Mouse (Mus musculus) lung, postnatal 0 days (tissue): Measurements from ENCODE around the gene 9330159F19Rik. TPM values are rescaled to one million over a fixed set of nuclear protein-coding genes. Genes with fewer than 3 reads are reported as not detected.
A peak's percentile ranks its signal among the peaks of the same experiment; 100 is the strongest.

Experiments
- ATAC-seq: fragments of 200-750 bp; cut with Nextera tagmentation; 2 replicates; pipeline ENCODE4 v1.8.0; 2017; ENCODE audit warnings: moderate library complexity
- DNase-seq: peaks from one replicate; pipeline ENCODE4 v3.0.0-alpha.2; 2016; ENCODE audit warnings: low spot score
- H3K27ac ChIP-seq: fragments of 300-500 bp; sonication (generic); 2 replicates; pipeline ENCODE4 v1.5.1; 2014; ENCODE audit warnings: antibody characterized with exemption, mild to moderate bottlenecking, low read length, mixed read lengths
- H3K27me3 ChIP-seq: fragments of 300-500 bp; sonication (generic); replicated peaks from 2 replicates; pipeline ENCODE4 v1.6.1; 2014; ENCODE audit warnings: low read length, mixed read lengths; ENCODE audit not compliant: insufficient read depth
- H3K36me3 ChIP-seq: fragments of 300-500 bp; sonication (generic); 2 replicates; pipeline ENCODE4 v1.6.1; 2014; ENCODE audit warnings: low read length, mixed read lengths; ENCODE audit not compliant: insufficient read depth
- H3K4me1 ChIP-seq: fragments of 300-500 bp; sonication (generic); 2 replicates; pipeline ENCODE4 v1.6.1; 2014; ENCODE audit warnings: antibody characterized with exemption, low read depth, low read length, mixed read lengths; ENCODE audit not compliant: insufficient read depth
- H3K4me2 ChIP-seq: fragments of 300-500 bp; sonication (generic); replicated peaks from 2 replicates; pipeline ENCODE4 v1.6.1; 2014; ENCODE audit warnings: low read depth, mild to moderate bottlenecking, low read length, moderate library complexity, mixed read lengths
- H3K4me3 ChIP-seq: fragments of 300-500 bp; sonication (generic); 2 replicates; pipeline ENCODE4 v1.5.1; 2014; ENCODE audit warnings: low read depth, low read length
- H3K9ac ChIP-seq: fragments of 300-500 bp; sonication (generic); replicated peaks from 2 replicates; pipeline ENCODE4 v1.6.1; 2014; ENCODE audit warnings: low read depth, mild to moderate bottlenecking
- H3K9me3 ChIP-seq: fragments of 300-500 bp; sonication (generic); 2 replicates; pipeline ENCODE4 v1.6.1; 2016; ENCODE audit warnings: low read length, mixed read lengths
- CTCF ChIP-seq: IDR thresholded peaks from 2 replicates; pipeline ENCODE4 v1.5.1; 2016; ENCODE audit warnings: antibody characterized with exemption, mild to moderate bottlenecking
- EP300 ChIP-seq: IDR thresholded peaks from 2 replicates; pipeline ENCODE4 v1.6.1; 2016; ENCODE audit warnings: antibody characterized with exemption, mild to moderate bottlenecking, control low read depth
- WGBS: fragments of 180-500 bp; shearing (Covaris S2); extraction: QIAGEN DNeasy Blood & Tissue Kit; methylation state at CpG from one replicate; pipeline ENCODE4 v1.1.7; 2014; 5-methylcytosine and 5-hydroxymethylcytosine counted together
- polyA plus RNA-seq: library from polyadenylated mRNA; unstranded; fragments of >200 nt; fragmentation: Nextera tagmentation; extraction: Ambion mirVana; gene quantifications from 2 replicates; pipeline ENCODE4 v1.2.1, GENCODE M21; 2015

Gene 9330159F19Rik
- polyA plus RNA-seq, result 0.14 TPM in 1 of 2 replicates, not detected in the other

DNA sequence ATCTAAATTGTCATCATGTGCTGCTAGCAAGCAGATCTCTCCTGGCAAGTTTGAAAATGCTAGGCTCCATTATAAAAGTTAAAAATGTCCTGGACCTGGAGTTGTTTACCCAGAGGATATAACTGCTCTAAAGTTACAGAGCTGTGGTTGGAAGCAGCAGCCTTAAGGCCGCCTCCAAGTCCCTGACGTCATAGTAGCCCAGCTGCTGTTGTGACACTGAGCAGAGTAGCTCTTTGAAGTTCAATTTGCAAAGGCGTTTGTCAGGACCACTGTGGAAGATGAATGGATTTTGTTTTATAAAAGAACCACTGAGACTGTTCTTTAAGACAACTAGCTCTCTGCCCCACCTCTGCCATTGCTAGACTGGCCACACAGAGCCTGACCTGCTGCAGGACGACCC, at the start of gene 9330159F19Rik:
9330159F19Rik (plus strand) TSS at position 154 of the 400 bp plus-strand sequence.
- H3K4me3 ChIP-seq, result no peak within 1 kb of the TSS
- DNase-seq, result peak; percentile 38
- peak; percentile 65; the same call in 1 of the 2 replicates for ATAC-seq
- H3K36me3 ChIP-seq, result no peaks in the 10 kb centered on the region
- H3K27ac ChIP-seq, result no peak within 1 kb of the TSS
- no peaks in the 10 kb centered on the region for H3K9me3 ChIP-seq
- no peak within 1 kb of the TSS for H3K4me2 ChIP-seq
- TF ChIP-seq EP300 (no peak), CTCF (no peak)
- no peaks in the 10 kb centered on the region for H3K27me3 ChIP-seq
- H3K9ac ChIP-seq, result no peak within 1 kb of the TSS
- 9% methylated on average over 4 of the region's 4 CpGs for WGBS
- H3K4me1 ChIP-seq, result no peaks in the 10 kb centered on the region

DNA sequence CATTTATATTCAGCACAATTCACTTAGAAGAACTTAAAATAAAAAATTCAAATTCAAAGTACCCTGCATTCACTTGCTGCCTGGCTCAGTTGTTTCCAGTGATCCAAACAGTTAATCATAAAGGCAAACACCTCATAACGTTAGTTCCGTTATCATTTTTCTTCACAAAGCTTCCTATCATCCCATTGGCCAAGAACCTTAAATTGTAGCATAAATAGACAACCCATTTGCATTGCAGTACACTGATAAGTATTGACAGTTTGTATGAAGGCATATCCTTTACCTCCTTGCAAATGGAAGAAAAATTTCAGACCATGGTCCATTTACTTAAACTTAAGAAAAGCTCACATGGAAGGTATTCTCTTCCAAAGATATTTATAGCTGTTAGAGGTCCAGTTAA, 49.7 kb upstream of the 9330159F19Rik start:
- no peak for ATAC-seq
- H3K4me3 ChIP-seq, result no peak overlapping the region
- H3K9me3 ChIP-seq, result no peaks in the 10 kb centered on the region
- H3K4me1 ChIP-seq, result no peaks in the 10 kb centered on the region
- no peak overlapping the region for H3K27ac ChIP-seq
- no peaks in the 10 kb centered on the region for H3K36me3 ChIP-seq
- 74% methylated on average over 2 of the region's 2 CpGs for WGBS
- no peak for DNase-seq
- TF ChIP-seq CTCF (no peak), EP300 (no peak)
- no peak overlapping the region for H3K9ac ChIP-seq
- no peaks in the 10 kb centered on the region for H3K27me3 ChIP-seq
- H3K4me2 ChIP-seq, result no peak overlapping the region

DNA sequence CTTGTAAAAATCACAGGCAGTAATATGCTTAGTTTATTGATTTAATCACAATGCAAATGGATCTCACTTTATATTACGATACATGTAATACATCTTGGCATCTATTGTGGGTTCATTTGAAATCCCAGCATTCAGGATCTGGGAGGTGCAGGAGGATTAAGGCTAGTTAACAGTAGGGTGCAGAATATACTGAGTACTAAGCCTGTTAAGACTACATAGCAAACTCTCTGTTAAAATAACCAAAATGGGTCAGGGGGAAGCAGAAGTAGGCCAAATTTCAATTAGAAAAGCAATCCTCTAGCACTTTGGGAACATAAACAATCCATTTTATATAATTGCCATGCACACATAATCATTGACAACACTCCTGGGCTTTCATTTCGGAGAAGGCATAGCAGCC, 37.6 kb upstream of the 9330159F19Rik start:
- H3K9me3 ChIP-seq, result no peaks in the 10 kb centered on the region
- no peak overlapping the region for H3K9ac ChIP-seq
- TF ChIP-seq EP300, result no peak
- no peak for TF ChIP-seq CTCF
- no peak overlapping the region for H3K27ac ChIP-seq
- DNase-seq (no peak), ATAC-seq (no peak)
- H3K4me2 ChIP-seq, result no peak overlapping the region
- no peaks in the 10 kb centered on the region for H3K27me3 ChIP-seq
- no peak overlapping the region for H3K4me3 ChIP-seq
- no peaks in the 10 kb centered on the region for H3K36me3 ChIP-seq
- 64% methylated on average over 2 of the region's 2 CpGs for WGBS
- H3K4me1 ChIP-seq, result no peaks in the 10 kb centered on the region

DNA sequence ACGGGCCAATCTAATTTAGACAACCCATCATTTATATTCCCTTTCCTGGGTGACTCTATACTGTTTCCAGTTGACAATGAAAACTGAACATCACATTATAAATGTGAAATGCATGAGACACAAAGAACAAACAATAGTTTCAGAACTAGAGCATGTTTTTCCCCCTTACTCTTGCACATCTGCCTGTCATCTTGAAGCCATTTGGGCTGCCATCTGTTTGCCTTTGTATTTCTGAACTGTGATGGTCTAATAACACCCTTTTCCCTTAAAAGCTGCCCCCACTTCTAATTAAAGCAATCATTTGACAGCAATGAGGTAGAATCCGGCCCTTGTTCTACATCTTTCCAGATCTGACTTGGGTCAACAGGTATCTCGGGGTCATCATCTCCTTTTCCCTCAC, 35.8 kb upstream of the 9330159F19Rik start:
- WGBS, result 78% methylated on average over 3 of the region's 3 CpGs
- no peak for ATAC-seq

DNA sequence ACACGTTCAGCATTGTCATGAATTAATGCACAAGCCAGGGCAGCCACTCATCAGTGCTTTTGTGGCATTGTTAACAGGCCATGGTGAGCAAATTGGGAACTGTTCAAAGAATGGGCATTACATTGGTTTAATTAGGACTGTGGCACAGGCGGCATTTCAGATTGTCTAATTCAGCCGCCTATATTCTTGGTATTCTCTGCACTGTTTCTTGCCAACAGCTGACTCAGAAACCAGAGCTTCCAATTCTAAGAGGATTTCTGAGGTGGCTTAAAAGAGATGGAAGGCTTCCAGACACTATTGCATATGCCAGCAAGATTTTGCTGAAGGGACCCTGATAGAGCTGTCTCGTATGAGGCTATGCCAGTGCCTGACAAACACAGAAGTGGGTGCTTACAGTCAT, 34.5 kb upstream of the 9330159F19Rik start:
- no peak for DNase-seq
- no peak for TF ChIP-seq EP300
- no peak for TF ChIP-seq CTCF
- Histone ChIP-seq H3K4me3 (no peak overlapping the region), H3K36me3 (no peaks in the 10 kb centered on the region), H3K27me3 (no peaks in the 10 kb centered on the region), H3K9ac (no peak overlapping the region), H3K4me1 (no peaks in the 10 kb centered on the region), H3K4me2 (no peak overlapping the region), H3K9me3 (no peaks in the 10 kb centered on the region), H3K27ac (no peak overlapping the region)
- WGBS, result 74% methylated on average over 4 of the region's 4 CpGs
- ATAC-seq, result no peak

More for the DNA sequence above, 35.8 kb upstream of the 9330159F19Rik start:
- Histone ChIP-seq H3K9ac (no peak overlapping the region), H3K4me2 (no peak overlapping the region), H3K4me3 (no peak overlapping the region), H3K4me1 (no peaks in the 10 kb centered on the region), H3K36me3 (no peaks in the 10 kb centered on the region), H3K27ac (no peak overlapping the region), H3K9me3 (no peaks in the 10 kb centered on the region), H3K27me3 (no peaks in the 10 kb centered on the region)
- TF ChIP-seq CTCF (no peak), EP300 (no peak)
- no peak for DNase-seq

DNA sequence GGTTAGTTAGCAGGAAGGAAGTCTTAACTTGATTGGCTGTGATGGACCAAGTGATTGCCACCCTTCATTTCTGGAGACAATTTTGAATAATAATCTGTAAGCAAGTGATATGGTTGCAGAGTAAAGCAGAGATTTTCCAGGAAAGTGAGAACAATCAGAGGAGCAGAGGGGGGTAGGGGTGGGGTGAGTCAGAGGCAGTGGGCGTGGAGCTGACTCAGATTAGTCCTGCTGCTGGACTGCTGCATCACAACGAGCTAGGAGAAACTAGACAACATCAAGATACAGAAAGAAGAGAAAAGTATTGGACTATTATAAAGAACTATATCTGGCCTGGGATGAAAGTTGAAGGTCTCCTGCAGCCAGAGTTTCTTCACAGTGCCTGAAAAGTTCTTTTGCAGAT, 33.4 kb upstream of the 9330159F19Rik start:
- DNase-seq (no peak), ATAC-seq (no peak)
- H3K4me1 ChIP-seq, result no peaks in the 10 kb centered on the region
- H3K4me3 ChIP-seq, result no peak overlapping the region
- no peak overlapping the region for H3K4me2 ChIP-seq
- no peaks in the 10 kb centered on the region for H3K9me3 ChIP-seq
- 42% methylated on average over 2 of the region's 2 CpGs for WGBS
- H3K36me3 ChIP-seq, result no peaks in the 10 kb centered on the region
- no peak overlapping the region for H3K9ac ChIP-seq
- TF ChIP-seq EP300 (no peak), CTCF (no peak)
- H3K27ac ChIP-seq, result no peak overlapping the region
- H3K27me3 ChIP-seq, result no peaks in the 10 kb centered on the region

DNA sequence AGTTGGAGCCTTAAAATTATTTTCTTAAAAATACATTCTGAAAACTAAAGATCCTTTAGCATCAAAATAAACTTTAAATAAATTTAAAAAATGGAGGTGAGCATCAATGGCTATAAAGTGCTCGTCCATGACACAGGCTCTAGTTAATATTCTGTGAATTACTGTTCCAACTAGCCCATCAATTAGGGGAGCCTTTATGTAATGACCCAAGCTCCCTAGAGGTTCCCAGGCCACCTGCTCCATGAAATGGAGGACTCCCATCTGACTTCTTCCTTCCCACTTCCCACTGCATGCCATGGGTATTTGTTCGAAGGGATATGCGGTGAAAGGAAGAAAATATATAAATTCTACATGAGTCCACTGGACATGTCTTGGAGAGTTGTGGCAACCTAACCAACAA, 31.2 kb upstream of the 9330159F19Rik start:
- ATAC-seq (no peak), DNase-seq (no peak)
- H3K27me3 ChIP-seq, result no peaks in the 10 kb centered on the region
- H3K9me3 ChIP-seq, result no peaks in the 10 kb centered on the region
- H3K4me3 ChIP-seq, result no peak overlapping the region
- H3K27ac ChIP-seq, result no peak overlapping the region
- H3K4me1 ChIP-seq, result no peaks in the 10 kb centered on the region
- no peak overlapping the region for H3K9ac ChIP-seq
- 95% methylated on average over 3 of the region's 3 CpGs for WGBS
- no peaks in the 10 kb centered on the region for H3K36me3 ChIP-seq
- TF ChIP-seq CTCF (no peak), EP300 (no peak)
- H3K4me2 ChIP-seq, result no peak overlapping the region
